Mouse (Mus musculus) lung, adult 10 weeks (tissue): ENCODE measurements around the gene Tbl1x. TPM values are rescaled to one million over a fixed set of nuclear protein-coding genes. Genes with fewer than 3 reads are reported as not detected.

Experiments used
- polyA plus RNA-seq: library from polyadenylated mRNA; stranded (reverse); fragments of 350-450 nt; fragmentation: Illumina TruSeq; extraction: RNeasy Lipid Tissue Mini Kit (QIAGEN cat#74804); gene quantifications from one replicate; pipeline ENCODE4 v1.2.3, GENCODE M21; 2014; ENCODE audit warnings: low read depth, low replicate concordance; ENCODE audit not compliant: insufficient read depth

The Tbl1x gene
- polyA plus RNA-seq: 14.7 TPM

DNA sequence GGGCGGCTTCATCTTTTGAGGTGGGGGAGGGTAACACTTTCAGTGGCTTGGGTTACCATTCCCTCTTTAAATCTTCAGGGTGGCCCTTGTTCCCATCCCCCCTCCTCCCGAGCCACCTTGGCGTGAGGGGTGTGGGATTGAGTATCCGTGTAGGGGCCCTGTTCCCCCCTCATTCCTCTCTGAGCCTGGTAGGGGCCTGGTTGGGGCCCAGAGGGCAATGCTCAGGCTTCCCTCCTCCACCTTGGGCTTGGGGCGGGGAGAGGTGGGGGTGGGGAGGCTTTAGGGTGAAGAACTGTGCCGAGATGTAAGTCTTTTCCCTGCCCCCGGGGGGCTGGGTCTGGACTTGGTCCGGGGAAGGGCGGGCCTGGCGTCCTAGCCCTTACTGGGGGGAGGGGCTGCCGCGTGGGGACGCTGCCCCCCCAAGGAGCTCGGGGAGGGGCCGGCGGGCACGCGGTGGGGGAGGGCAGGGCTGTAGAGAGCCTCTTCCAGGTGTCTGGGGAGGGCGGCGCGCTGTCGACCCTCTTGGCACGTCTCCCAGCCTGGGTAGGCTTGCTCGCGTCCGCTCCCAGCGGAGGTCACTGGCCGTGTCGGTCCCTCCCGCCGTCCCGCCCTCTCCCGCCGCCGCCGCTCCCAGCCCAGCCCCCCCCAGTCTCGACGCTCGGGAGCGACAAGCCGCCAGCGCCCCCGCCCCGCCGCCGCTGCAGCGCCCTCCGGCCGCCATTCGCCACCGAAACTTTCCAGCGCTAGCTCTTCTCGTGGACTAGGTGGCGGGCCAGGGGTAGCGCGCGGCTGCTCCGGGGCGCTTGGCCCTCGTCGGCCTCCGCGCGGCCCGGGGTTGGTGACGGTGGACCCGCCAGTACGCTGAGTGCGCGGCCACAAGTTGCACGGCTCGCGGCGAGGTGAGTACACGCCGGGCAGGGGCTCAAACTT is at the start of gene Tbl1x:
TSS of gene Tbl1x (plus strand) at position 643 of the 930 bp plus-strand sequence.

